Comparison of ENCODE assay signal across 12 mouse cellular contexts in genomic region chr11:88841406-88841805, GRCm38 (mm10). TPM values are rescaled to one million over a fixed set of nuclear protein-coding genes. Genes with fewer than 3 reads are reported as not detected.
DNase-seq lines count a peak whose midpoint lies in the region; ATAC-seq and TF ChIP-seq lines count a peak whose summit lies in the region.
"Had no signal": no experiment of that assay in that cellular context is flagged by ENCODE, and none has a peak within 500 bp of the region (broad histone marks: within the 10 kb centered on the region; RNA-seq: fewer than 3 reads in every experiment).

No protein-coding gene starts in this region.

- TF ChIP-seq CTCF in kidney, adult 2 months (conservative IDR thresholded peaks at IDR 0.05; ENCODE audit: insufficient read depth, insufficient read length, low read depth, low read length) = no peak

- no peak for DNase-seq in liver, embryonic 11.5 days (ENCODE audit: low spot score)
- DNase-seq in liver = no peak
- DNase-seq in brain, adult 2 months (ENCODE audit: low read depth, low spot score) = peak; percentile 61
- peak; percentile 79 for DNase-seq in skeletal muscle tissue, adult 2 months (ENCODE audit: low read depth, low spot score)
- no peak for DNase-seq in midbrain, embryonic 14.5 days
- DNase-seq in kidney, adult 2 months = no peak
- DNase-seq: kidney, postnatal 4 days; thymus, adult 18-20 months had no signal

- WGBS in liver, embryonic 11.5 days = 39% methylated on average over 6 of the region's 6 CpGs
- 15% methylated on average over 6 of the region's 6 CpGs for WGBS in heart, embryonic 14.5 days
- WGBS in midbrain, embryonic 14.5 days = 88% methylated on average over 6 of the region's 6 CpGs
- WGBS in kidney, adult 2 months = 68% methylated on average over 6 of the region's 6 CpGs

- no peak overlapping the region for H3K9ac ChIP-seq in liver, embryonic 11.5 days (ENCODE audit: low read depth, low read length)
- peak overlapping the region; percentile 68 for H3K9ac ChIP-seq in heart, embryonic 14.5 days (ENCODE audit: low read length)
- no peak overlapping the region for H3K9ac ChIP-seq in midbrain, embryonic 14.5 days (replicated peaks; ENCODE audit: low read length)
- H3K9ac ChIP-seq: hindbrain, embryonic 14.5 days; liver, embryonic 14.5 days had no signal

- peak; percentile 65 for ATAC-seq in liver, embryonic 11.5 days (replicated peaks; ENCODE audit: low FRiP score)
- peak; percentile 82 for ATAC-seq in heart, embryonic 14.5 days (ENCODE audit: insufficient number of reproducible peaks, insufficient read depth, low FRiP score, low read depth)
- ATAC-seq in midbrain, embryonic 14.5 days (ENCODE audit: low FRiP score, low TSS enrichment) = no peak
- ATAC-seq: forebrain, embryonic 13.5 days had no signal

- no peak overlapping the region for H3K27ac ChIP-seq in liver, embryonic 11.5 days (ENCODE audit: low read depth, low read length)
- peak overlapping the region; percentile 87 to 98 for H3K27ac ChIP-seq in heart, embryonic 14.5 days (replicated peaks in 1 of 2; ENCODE audit: control insufficient read depth in 1 of 2, insufficient read depth in 1 of 2, low read depth in 2 of 2, low read length in 2 of 2)
- no peak overlapping the region for H3K27ac ChIP-seq in midbrain, embryonic 14.5 days (replicated peaks; ENCODE audit: low read depth, low read length)
- no peak overlapping the region for H3K27ac ChIP-seq in kidney, adult 2 months (ENCODE audit: insufficient read depth, low read depth, low read length)
- H3K27ac ChIP-seq: forebrain, embryonic 13.5 days; hindbrain, embryonic 14.5 days; liver, embryonic 14.5 days had no signal

- H3K4me1 ChIP-seq in liver, embryonic 11.5 days (replicated peaks; ENCODE audit: control insufficient read depth, insufficient read depth, low read length) = peaks cover 8% of the 10 kb centered on the region; the same call in 1 of the 2 replicates
- peaks cover 23 to 47% of the 10 kb centered on the region in 2 experiments for H3K4me1 ChIP-seq in heart, embryonic 14.5 days (ENCODE audit: control insufficient read depth in 2 of 2, insufficient read depth in 2 of 2, low read length in 2 of 2)
- no peaks in the 10 kb centered on the region for H3K4me1 ChIP-seq in midbrain, embryonic 14.5 days (ENCODE audit: control insufficient read depth, insufficient read depth, low read length)
- no peaks in the 10 kb centered on the region for H3K4me1 ChIP-seq in kidney, adult 2 months (ENCODE audit: control insufficient read depth, insufficient read depth, low read length)

- no peak for TF ChIP-seq POLR2A in kidney, adult 2 months (IDR thresholded peaks at IDR 0.05; ENCODE audit: low read depth, low read length)

- no peak overlapping the region for H3K4me3 ChIP-seq in liver, embryonic 11.5 days (ENCODE audit: low read depth, low read length)
- peak overlapping the region; percentile 0 to 27; a peak in 2 of 4 replicates for H3K4me3 ChIP-seq in heart, embryonic 14.5 days (ENCODE audit: control insufficient read depth in 1 of 2, insufficient read depth in 1 of 2, low read depth in 1 of 2, low read length in 2 of 2)
- no peak overlapping the region for H3K4me3 ChIP-seq in midbrain, embryonic 14.5 days (replicated peaks; ENCODE audit: low read depth, low read length)
- no peak overlapping the region for H3K4me3 ChIP-seq in kidney, adult 2 months (ENCODE audit: insufficient read depth, low read depth, low read length)
- H3K4me3 ChIP-seq: forebrain, embryonic 13.5 days had no signal

- H3K9me3 ChIP-seq in liver, embryonic 11.5 days (ENCODE audit: control insufficient read depth, low read length) = no peaks in the 10 kb centered on the region
- H3K9me3 ChIP-seq in heart, embryonic 14.5 days (ENCODE audit: control insufficient read depth, low read length) = no peaks in the 10 kb centered on the region
- no peaks in the 10 kb centered on the region for H3K9me3 ChIP-seq in midbrain, embryonic 14.5 days (ENCODE audit: control insufficient read depth, low read length)
- H3K9me3 ChIP-seq: forebrain, embryonic 13.5 days had no signal

- peaks cover 24% of the 10 kb centered on the region for H3K36me3 ChIP-seq in liver, embryonic 11.5 days (ENCODE audit: control insufficient read depth, insufficient read depth, low read length)
- H3K36me3 ChIP-seq in heart, embryonic 14.5 days (ENCODE audit: control insufficient read depth, insufficient read depth, low read length) = peaks cover 70% of the 10 kb centered on the region
- peaks cover 53% of the 10 kb centered on the region for H3K36me3 ChIP-seq in midbrain, embryonic 14.5 days (ENCODE audit: control insufficient read depth, insufficient read depth, low read length)
- no peaks in the 10 kb centered on the region for H3K36me3 ChIP-seq in kidney, adult 2 months (ENCODE audit: control insufficient read depth, insufficient read depth, low read length)

- H3K27me3 ChIP-seq in liver, embryonic 11.5 days (replicated peaks; ENCODE audit: control insufficient read depth, insufficient read depth, low read length) = no peaks in the 10 kb centered on the region
- no peaks in the 10 kb centered on the region for H3K27me3 ChIP-seq in heart, embryonic 14.5 days (ENCODE audit: control insufficient read depth, insufficient read depth, low read length)
- H3K27me3 ChIP-seq in midbrain, embryonic 14.5 days (ENCODE audit: control insufficient read depth, insufficient read depth, low read length) = no peaks in the 10 kb centered on the region
- H3K27me3 ChIP-seq in kidney, adult 2 months (replicated peaks; ENCODE audit: control insufficient read depth, insufficient read depth, low read length) = no peaks in the 10 kb centered on the region
- H3K27me3 ChIP-seq: forebrain, embryonic 13.5 days had no signal

- H3K4me2 ChIP-seq in liver, embryonic 11.5 days = no peak overlapping the region
- H3K4me2 ChIP-seq in heart, embryonic 14.5 days (ENCODE audit: low read length) = peak overlapping the region; percentile 63
- no peak overlapping the region for H3K4me2 ChIP-seq in midbrain, embryonic 14.5 days (ENCODE audit: low read length)
- H3K4me2 ChIP-seq: forebrain, embryonic 13.5 days; hindbrain, embryonic 14.5 days had no signal

RNA-seq across cellular contexts. Expression of gene Akap1, which starts 23.0 kb away (rescaled TPM):
- polyA plus RNA-seq in liver, embryonic 11.5 days (2014; fragmentation: Nextera tagmentation; extraction: Ambion mirVana) = 17.3 and 18.9 TPM in 2 replicates
- polyA plus RNA-seq in heart, embryonic 14.5 days (2014; fragmentation: Nextera tagmentation; extraction: Ambion mirVana) = 40.5 and 42.0 TPM in 2 replicates
- polyA plus RNA-seq in midbrain, embryonic 14.5 days (2014; fragmentation: Nextera tagmentation; extraction: Ambion mirVana) = 28.7 and 29.0 TPM in 2 replicates
- polyA plus RNA-seq in kidney, adult 2 months (2012; rRNA removed) = 72.6 and 73.1 TPM in 2 replicates

Comparison
In these comparisons a context has a peak if more than half of its experiments do, and no peak if none do; other contexts are left out.
1. DNase-seq: peak in brain, adult 2 months (single experiment) and skeletal muscle tissue, adult 2 months (single experiment); none in liver, embryonic 11.5 days (single experiment), liver (single experiment), midbrain, embryonic 14.5 days (single experiment) and kidney, adult 2 months (single experiment).
2. H3K27ac ChIP-seq: peak in heart, embryonic 14.5 days (2 of 2); none in liver, embryonic 11.5 days (single experiment), midbrain, embryonic 14.5 days (single experiment) and kidney, adult 2 months (single experiment).
3. H3K4me3 ChIP-seq: peak in heart, embryonic 14.5 days (2 of 2); none in liver, embryonic 11.5 days (single experiment), midbrain, embryonic 14.5 days (single experiment) and kidney, adult 2 months (single experiment).